Mouse (Mus musculus): ENCODE results near the gene Grid2ip.

The Grid2ip gene

GRCm38 (mm10) chr5:143395649-143396048 lies 38.5 kb downstream of the Grid2ip start:
- peak; percentile 84 for TF ChIP-seq CTCF (conservative IDR thresholded peaks at IDR 0.05; ENCODE audit: low read length)
- no peak for TF ChIP-seq NANOG (IDR thresholded peaks at IDR 0.05; ENCODE audit: borderline replicate concordance, low read length)
- TF ChIP-seq POU5F1 (IDR thresholded peaks at IDR 0.05; ENCODE audit: borderline replicate concordance, low read length): no peak
- H3K36me3 ChIP-seq (ENCODE audit: insufficient read depth, low read length): no peaks in the 10 kb centered on the region
- H3K27me3 ChIP-seq (ENCODE audit: insufficient read depth, low read length): peaks cover 9% of the 10 kb centered on the region
- peaks cover 13% of the 10 kb centered on the region for H3K4me1 ChIP-seq (replicated peaks; ENCODE audit: low read depth, low read length)
- no peak overlapping the region for H3K4me3 ChIP-seq (replicated peaks; ENCODE audit: low read length)
- peaks cover 4% of the 10 kb centered on the region; the same call in 1 of the 2 replicates for H3K9me3 ChIP-seq (ENCODE audit: low read length)

- Histone ChIP-seq H3K4me1 (replicated peaks; ENCODE audit: low read depth, low read length) (peaks cover 42% of the 10 kb centered on the region), H3K36me3 (ENCODE audit: insufficient read depth, low read length) (peaks cover 5% of the 10 kb centered on the region), H3K9me3 (ENCODE audit: low read length) (no peaks in the 10 kb centered on the region), H3K4me3 (replicated peaks; ENCODE audit: low read length) (no peak overlapping the region), H3K27me3 (ENCODE audit: insufficient read depth, low read length) (no peaks in the 10 kb centered on the region)
- no peak for TF ChIP-seq NANOG (IDR thresholded peaks at IDR 0.05; ENCODE audit: borderline replicate concordance, low read length)
- no peak for TF ChIP-seq CTCF (conservative IDR thresholded peaks at IDR 0.05; ENCODE audit: low read length)
- TF ChIP-seq POU5F1 (IDR thresholded peaks at IDR 0.05; ENCODE audit: borderline replicate concordance, low read length): no peak
Measured at GRCm38 (mm10) chr5:143400501-143400900, 43.4 kb downstream of the Grid2ip start.

GRCm38 (mm10) chr5:143401556-143401955 lies 44.4 kb downstream of the Grid2ip start:
- H3K9me3 ChIP-seq (ENCODE audit: low read length): no peaks in the 10 kb centered on the region
- H3K4me1 ChIP-seq (replicated peaks; ENCODE audit: low read depth, low read length): peaks cover 44% of the 10 kb centered on the region
- TF ChIP-seq POU5F1 (IDR thresholded peaks at IDR 0.05; ENCODE audit: borderline replicate concordance, low read length) (no peak), CTCF (conservative IDR thresholded peaks at IDR 0.05; ENCODE audit: low read length) (no peak), NANOG (IDR thresholded peaks at IDR 0.05; ENCODE audit: borderline replicate concordance, low read length) (no peak)
- no peaks in the 10 kb centered on the region for H3K27me3 ChIP-seq (ENCODE audit: insufficient read depth, low read length)
- peaks cover 15% of the 10 kb centered on the region for H3K36me3 ChIP-seq (ENCODE audit: insufficient read depth, low read length)
- H3K4me3 ChIP-seq (replicated peaks; ENCODE audit: low read length): no peak overlapping the region

- H3K27me3 ChIP-seq (ENCODE audit: insufficient read depth, low read length): no peaks in the 10 kb centered on the region
- peak within 1 kb of the TSS; percentile 97 for H3K4me3 ChIP-seq (replicated peaks; ENCODE audit: low read length)
- peaks cover 50% of the 10 kb centered on the region for H3K4me1 ChIP-seq (replicated peaks; ENCODE audit: low read depth, low read length)
- TF ChIP-seq NANOG (IDR thresholded peaks at IDR 0.05; ENCODE audit: borderline replicate concordance, low read length) (no peak), CTCF (conservative IDR thresholded peaks at IDR 0.05; ENCODE audit: low read length) (no peak), POU5F1 (IDR thresholded peaks at IDR 0.05; ENCODE audit: borderline replicate concordance, low read length) (no peak)
- H3K9me3 ChIP-seq (ENCODE audit: low read length): no peaks in the 10 kb centered on the region
- H3K36me3 ChIP-seq (ENCODE audit: insufficient read depth, low read length): peaks cover 34% of the 10 kb centered on the region
Measured at GRCm38 (mm10) chr5:143403221-143404147, 46.3 kb downstream of the Grid2ip start, which contains the start of gene Kdelr2. Kdelr2 (plus strand) TSS chr5:143403838.

- TF ChIP-seq CTCF (conservative IDR thresholded peaks at IDR 0.05; ENCODE audit: low read length) (no peak), NANOG (IDR thresholded peaks at IDR 0.05; ENCODE audit: borderline replicate concordance, low read length) (no peak), POU5F1 (IDR thresholded peaks at IDR 0.05; ENCODE audit: borderline replicate concordance, low read length) (no peak)
- Histone ChIP-seq H3K27me3 (ENCODE audit: insufficient read depth, low read length) (no peaks in the 10 kb centered on the region), H3K9me3 (ENCODE audit: low read length) (no peaks in the 10 kb centered on the region), H3K4me3 (replicated peaks; ENCODE audit: low read length) (peak overlapping the region; percentile 97), H3K4me1 (replicated peaks; ENCODE audit: low read depth, low read length) (peaks cover 51% of the 10 kb centered on the region), H3K36me3 (ENCODE audit: insufficient read depth, low read length) (peaks cover 37% of the 10 kb centered on the region)
Measured at GRCm38 (mm10) chr5:143404148-143404930, 47.2 kb downstream of the Grid2ip start.

- H3K36me3 ChIP-seq (ENCODE audit: insufficient read depth, low read length): peaks cover 42% of the 10 kb centered on the region
- no peak for TF ChIP-seq CTCF (conservative IDR thresholded peaks at IDR 0.05; ENCODE audit: low read length)
- TF ChIP-seq NANOG (IDR thresholded peaks at IDR 0.05; ENCODE audit: borderline replicate concordance, low read length): no peak
- TF ChIP-seq POU5F1 (IDR thresholded peaks at IDR 0.05; ENCODE audit: borderline replicate concordance, low read length): no peak
- H3K9me3 ChIP-seq (ENCODE audit: low read length): no peaks in the 10 kb centered on the region
- H3K27me3 ChIP-seq (ENCODE audit: insufficient read depth, low read length): no peaks in the 10 kb centered on the region
- H3K4me1 ChIP-seq (replicated peaks; ENCODE audit: low read depth, low read length): peaks cover 55% of the 10 kb centered on the region
- no peak overlapping the region for H3K4me3 ChIP-seq (replicated peaks; ENCODE audit: low read length)
Measured at GRCm38 (mm10) chr5:143405200-143405599, 48.1 kb downstream of the Grid2ip start.

- Histone ChIP-seq H3K4me1 (replicated peaks; ENCODE audit: low read depth, low read length) (peaks cover 57% of the 10 kb centered on the region), H3K36me3 (ENCODE audit: insufficient read depth, low read length) (peaks cover 55% of the 10 kb centered on the region), H3K4me3 (replicated peaks; ENCODE audit: low read length) (no peak overlapping the region), H3K27me3 (ENCODE audit: insufficient read depth, low read length) (no peaks in the 10 kb centered on the region), H3K9me3 (ENCODE audit: low read length) (no peaks in the 10 kb centered on the region)
- TF ChIP-seq CTCF (conservative IDR thresholded peaks at IDR 0.05; ENCODE audit: low read length): no peak
- TF ChIP-seq NANOG (IDR thresholded peaks at IDR 0.05; ENCODE audit: borderline replicate concordance, low read length): no peak
- TF ChIP-seq POU5F1 (IDR thresholded peaks at IDR 0.05; ENCODE audit: borderline replicate concordance, low read length): no peak
Measured at GRCm38 (mm10) chr5:143406548-143406947, 49.4 kb downstream of the Grid2ip start.

GRCm38 (mm10) chr5:143409239-143409638 lies 52.1 kb downstream of the Grid2ip start:
- TF ChIP-seq CTCF (conservative IDR thresholded peaks at IDR 0.05; ENCODE audit: low read length) (no peak), NANOG (IDR thresholded peaks at IDR 0.05; ENCODE audit: borderline replicate concordance, low read length) (no peak), POU5F1 (IDR thresholded peaks at IDR 0.05; ENCODE audit: borderline replicate concordance, low read length) (no peak)
- Histone ChIP-seq H3K9me3 (ENCODE audit: low read length) (no peaks in the 10 kb centered on the region), H3K4me3 (replicated peaks; ENCODE audit: low read length) (no peak overlapping the region), H3K4me1 (replicated peaks; ENCODE audit: low read depth, low read length) (peaks cover 57% of the 10 kb centered on the region), H3K27me3 (ENCODE audit: insufficient read depth, low read length) (no peaks in the 10 kb centered on the region), H3K36me3 (ENCODE audit: insufficient read depth, low read length) (peaks cover 73% of the 10 kb centered on the region)
